Mouse (Mus musculus): ENCODE measurements at regions not wholly inside any gene's neighbourhood (a gene's known extent, or its start where the extent isn't known, plus 50 kb on each side); places are given as distances from the start of the nearest gene placed in this dataset.

- Histone ChIP-seq H3K9me3 (replicated peaks; ENCODE audit: control insufficient read depth, low read length) (peaks cover 3% of the 10 kb centered on the region; the same call in 1 of the 2 replicates), H3K27me3 (ENCODE audit: control insufficient read depth, insufficient read depth, low read length) (no peaks in the 10 kb centered on the region)
- ATAC-seq (replicated peaks; ENCODE audit: insufficient number of reproducible peaks, low FRiP score, low TSS enrichment): no peak
Observed at GRCm38 (mm10) chr13:11210109-11210508, 849.5 kb upstream of the Chrm3 start.

DNA sequence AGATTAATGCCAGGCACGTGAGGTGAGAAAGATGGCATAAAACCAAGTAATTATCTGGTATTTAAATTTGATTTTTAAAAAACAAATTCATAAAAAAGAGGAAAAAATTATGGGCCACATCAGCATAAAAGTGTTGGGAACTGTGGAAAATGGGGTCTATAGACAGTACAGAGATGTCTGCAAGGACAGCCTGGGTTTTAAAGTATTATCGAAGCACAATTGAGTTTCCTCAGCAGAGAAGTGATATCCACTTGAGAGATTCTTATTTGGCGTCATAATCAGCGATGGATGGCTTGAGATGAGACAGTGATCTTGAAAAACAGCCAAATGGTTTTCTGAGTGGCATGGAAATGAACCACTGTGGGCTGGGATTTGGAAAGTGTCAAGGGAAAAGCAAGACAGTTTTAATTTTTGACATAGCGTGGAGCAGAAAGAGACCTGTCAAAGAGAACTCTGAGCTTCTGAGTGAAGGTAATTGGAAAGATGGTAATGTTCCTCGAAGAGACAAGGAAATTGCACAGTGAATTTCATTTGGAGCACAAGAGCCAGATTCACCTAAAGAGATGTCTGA, 844.7 kb upstream of the Chrm3 start:
- H3K36me3 ChIP-seq (ENCODE audit: control insufficient read depth, insufficient read depth, low read length): no peaks in the 10 kb centered on the region
- no peak overlapping the region for H3K9ac ChIP-seq (ENCODE audit: low read depth, low read length)
- no peak overlapping the region for H3K4me3 ChIP-seq (ENCODE audit: low read depth, low read length)
- ATAC-seq (replicated peaks; ENCODE audit: insufficient number of reproducible peaks, low FRiP score, low TSS enrichment): no peak
- no peak overlapping the region for H3K4me2 ChIP-seq
- 80% methylated on average over 6 of the region's 6 CpGs for WGBS (ENCODE audit: insufficient replicate concordance)
- no peaks in the 10 kb centered on the region for H3K4me1 ChIP-seq (ENCODE audit: control insufficient read depth, insufficient read depth, low read length)
- no peaks in the 10 kb centered on the region for H3K27me3 ChIP-seq (ENCODE audit: control insufficient read depth, insufficient read depth, low read length)
- H3K27ac ChIP-seq (ENCODE audit: low read depth, low read length): no peak overlapping the region
- H3K9me3 ChIP-seq (replicated peaks; ENCODE audit: control insufficient read depth, low read length): peaks cover 3% of the 10 kb centered on the region; the same call in 1 of the 2 replicates

More at GRCm38 (mm10) chr13:11210109-11210508, 849.5 kb upstream of the Chrm3 start:
- no peaks in the 10 kb centered on the region for H3K36me3 ChIP-seq (ENCODE audit: control insufficient read depth, insufficient read depth, low read length)
- H3K4me2 ChIP-seq: no peak overlapping the region
- H3K9ac ChIP-seq (ENCODE audit: low read depth, low read length): no peak overlapping the region
- H3K4me3 ChIP-seq (ENCODE audit: low read depth, low read length): no peak overlapping the region
- WGBS (ENCODE audit: insufficient replicate concordance): 82% methylated on average over 1 of the region's 1 CpGs
- no peaks in the 10 kb centered on the region for H3K4me1 ChIP-seq (ENCODE audit: control insufficient read depth, insufficient read depth, low read length)
- H3K27ac ChIP-seq (ENCODE audit: low read depth, low read length): no peak overlapping the region

DNA sequence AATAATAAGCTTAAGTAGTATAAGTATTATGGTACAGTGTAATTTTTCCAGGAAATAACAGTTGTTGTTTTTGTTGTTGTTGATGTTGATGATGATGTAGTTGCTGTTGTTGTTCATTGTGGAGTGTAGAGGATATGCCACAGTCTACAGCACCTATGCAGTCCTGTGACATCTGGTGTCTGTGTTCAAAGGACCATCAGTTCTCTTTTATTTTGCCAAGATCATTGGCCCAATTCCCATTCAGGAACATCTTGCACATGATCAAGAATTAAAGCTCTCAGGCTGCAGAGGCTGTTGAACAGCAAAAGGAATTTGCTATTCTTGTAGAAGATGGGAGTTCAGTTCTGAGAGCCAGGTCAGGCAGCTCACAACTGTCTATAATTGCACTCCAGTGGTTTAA, 841.3 kb upstream of the Chrm3 start:
- no peak overlapping the region for H3K4me2 ChIP-seq
- no peaks in the 10 kb centered on the region for H3K9me3 ChIP-seq (replicated peaks; ENCODE audit: control insufficient read depth, low read length)
- H3K36me3 ChIP-seq (ENCODE audit: control insufficient read depth, insufficient read depth, low read length): no peaks in the 10 kb centered on the region
- H3K9ac ChIP-seq (ENCODE audit: low read depth, low read length): no peak overlapping the region
- H3K4me1 ChIP-seq (ENCODE audit: control insufficient read depth, insufficient read depth, low read length): no peaks in the 10 kb centered on the region
- no peak overlapping the region for H3K4me3 ChIP-seq (ENCODE audit: low read depth, low read length)
- no peak for ATAC-seq (replicated peaks; ENCODE audit: insufficient number of reproducible peaks, low FRiP score, low TSS enrichment)
- no peaks in the 10 kb centered on the region for H3K27me3 ChIP-seq (ENCODE audit: control insufficient read depth, insufficient read depth, low read length)
- no peak overlapping the region for H3K27ac ChIP-seq (ENCODE audit: low read depth, low read length)

GRCm38 (mm10) chr13:11192471-11192870, 831.8 kb upstream of the Chrm3 start:
- no peaks in the 10 kb centered on the region for H3K4me1 ChIP-seq (ENCODE audit: control insufficient read depth, insufficient read depth, low read length)
- H3K9me3 ChIP-seq (replicated peaks; ENCODE audit: control insufficient read depth, low read length): no peaks in the 10 kb centered on the region
- no peaks in the 10 kb centered on the region for H3K27me3 ChIP-seq (ENCODE audit: control insufficient read depth, insufficient read depth, low read length)
- no peak for ATAC-seq (replicated peaks; ENCODE audit: insufficient number of reproducible peaks, low FRiP score, low TSS enrichment)
- H3K27ac ChIP-seq (ENCODE audit: low read depth, low read length): no peak overlapping the region
- no peak overlapping the region for H3K4me2 ChIP-seq
- H3K4me3 ChIP-seq (ENCODE audit: low read depth, low read length): no peak overlapping the region
- 79% methylated on average over 8 of the region's 8 CpGs for WGBS (ENCODE audit: insufficient replicate concordance)
- H3K9ac ChIP-seq (ENCODE audit: low read depth, low read length): no peak overlapping the region
- no peaks in the 10 kb centered on the region for H3K36me3 ChIP-seq (ENCODE audit: control insufficient read depth, insufficient read depth, low read length)

DNA sequence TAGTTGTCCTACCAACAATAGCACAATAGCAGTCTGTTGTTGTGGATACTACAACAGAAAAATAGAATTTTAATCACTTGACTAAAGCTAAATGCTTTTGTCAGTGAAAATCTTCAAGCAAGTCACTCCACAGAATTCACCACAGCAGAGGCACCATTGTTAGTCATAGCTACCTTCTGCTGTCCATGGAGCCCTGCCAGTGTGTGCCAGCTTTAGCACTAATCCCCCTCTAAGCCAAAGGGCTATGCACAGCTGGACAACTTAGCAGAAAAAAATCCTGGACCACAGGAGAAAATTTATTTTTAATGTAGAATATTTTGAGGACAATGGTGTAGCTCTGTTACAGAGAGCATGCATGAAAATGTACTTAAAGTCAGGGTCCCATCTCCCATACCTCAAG, 820.5 kb upstream of the Chrm3 start:
- Histone ChIP-seq H3K4me3 (ENCODE audit: low read depth, low read length) (no peak overlapping the region), H3K4me1 (ENCODE audit: control insufficient read depth, insufficient read depth, low read length) (no peaks in the 10 kb centered on the region), H3K27me3 (ENCODE audit: control insufficient read depth, insufficient read depth, low read length) (no peaks in the 10 kb centered on the region), H3K9ac (ENCODE audit: low read depth, low read length) (no peak overlapping the region), H3K36me3 (ENCODE audit: control insufficient read depth, insufficient read depth, low read length) (no peaks in the 10 kb centered on the region), H3K4me2 (no peak overlapping the region), H3K9me3 (replicated peaks; ENCODE audit: control insufficient read depth, low read length) (no peaks in the 10 kb centered on the region), H3K27ac (ENCODE audit: low read depth, low read length) (no peak overlapping the region)
- no peak for ATAC-seq (replicated peaks; ENCODE audit: insufficient number of reproducible peaks, low FRiP score, low TSS enrichment)

DNA sequence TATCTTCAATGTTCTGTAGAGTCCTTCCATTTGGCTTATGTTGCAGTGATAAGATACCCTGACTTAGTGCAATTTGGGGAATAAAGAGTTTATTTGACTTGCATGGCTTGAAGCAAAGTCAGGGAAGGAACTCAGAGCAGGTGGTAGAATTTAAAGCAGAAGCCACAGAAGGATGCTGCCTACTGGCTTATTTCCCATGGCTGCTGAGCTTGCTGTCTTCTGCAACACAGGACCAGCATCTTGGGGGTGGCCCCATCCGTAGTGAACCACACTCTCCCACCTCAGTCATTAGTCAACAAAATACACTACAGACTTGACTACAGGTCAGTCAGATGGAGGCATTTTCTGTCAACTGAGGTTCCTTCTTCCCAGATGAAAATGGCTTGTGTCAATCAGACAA, 819.7 kb upstream of the Chrm3 start:
- Histone ChIP-seq H3K27ac (ENCODE audit: low read depth, low read length) (no peak overlapping the region), H3K27me3 (ENCODE audit: control insufficient read depth, insufficient read depth, low read length) (no peaks in the 10 kb centered on the region), H3K4me1 (ENCODE audit: control insufficient read depth, insufficient read depth, low read length) (no peaks in the 10 kb centered on the region), H3K9me3 (replicated peaks; ENCODE audit: control insufficient read depth, low read length) (no peaks in the 10 kb centered on the region), H3K9ac (ENCODE audit: low read depth, low read length) (no peak overlapping the region), H3K4me2 (no peak overlapping the region), H3K4me3 (ENCODE audit: low read depth, low read length) (no peak overlapping the region), H3K36me3 (ENCODE audit: control insufficient read depth, insufficient read depth, low read length) (no peaks in the 10 kb centered on the region)
- no peak for ATAC-seq (replicated peaks; ENCODE audit: insufficient number of reproducible peaks, low FRiP score, low TSS enrichment)
- WGBS (ENCODE audit: insufficient replicate concordance): 74% methylated on average over 1 of the region's 1 CpGs

DNA sequence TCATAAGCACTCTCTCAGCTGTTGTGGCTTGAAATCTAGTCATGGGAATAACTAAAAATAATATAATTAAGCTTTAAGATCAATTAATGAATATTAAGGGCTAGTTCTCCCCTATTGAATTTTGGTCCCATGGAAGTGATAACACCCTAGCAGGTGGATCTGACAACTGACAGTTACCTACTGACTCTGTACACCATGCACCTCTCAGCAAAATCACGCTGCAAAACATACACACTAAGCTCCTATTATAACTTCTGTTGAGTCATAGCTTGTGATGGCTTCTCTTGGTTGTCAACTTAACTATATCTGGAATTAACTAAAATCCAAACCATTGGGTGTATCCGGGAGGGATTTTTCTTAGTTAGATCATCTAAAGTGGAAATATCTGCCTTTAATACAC, 817.9 kb upstream of the Chrm3 start:
- Histone ChIP-seq H3K4me2 (no peak overlapping the region), H3K9ac (ENCODE audit: low read depth, low read length) (no peak overlapping the region), H3K4me1 (ENCODE audit: control insufficient read depth, insufficient read depth, low read length) (no peaks in the 10 kb centered on the region), H3K9me3 (replicated peaks; ENCODE audit: control insufficient read depth, low read length) (no peaks in the 10 kb centered on the region), H3K27ac (ENCODE audit: low read depth, low read length) (no peak overlapping the region), H3K4me3 (ENCODE audit: low read depth, low read length) (no peak overlapping the region), H3K36me3 (ENCODE audit: control insufficient read depth, insufficient read depth, low read length) (no peaks in the 10 kb centered on the region), H3K27me3 (ENCODE audit: control insufficient read depth, insufficient read depth, low read length) (no peaks in the 10 kb centered on the region)
- WGBS (ENCODE audit: insufficient replicate concordance): 81% methylated on average over 2 of the region's 2 CpGs
- ATAC-seq (replicated peaks; ENCODE audit: insufficient number of reproducible peaks, low FRiP score, low TSS enrichment): no peak

DNA sequence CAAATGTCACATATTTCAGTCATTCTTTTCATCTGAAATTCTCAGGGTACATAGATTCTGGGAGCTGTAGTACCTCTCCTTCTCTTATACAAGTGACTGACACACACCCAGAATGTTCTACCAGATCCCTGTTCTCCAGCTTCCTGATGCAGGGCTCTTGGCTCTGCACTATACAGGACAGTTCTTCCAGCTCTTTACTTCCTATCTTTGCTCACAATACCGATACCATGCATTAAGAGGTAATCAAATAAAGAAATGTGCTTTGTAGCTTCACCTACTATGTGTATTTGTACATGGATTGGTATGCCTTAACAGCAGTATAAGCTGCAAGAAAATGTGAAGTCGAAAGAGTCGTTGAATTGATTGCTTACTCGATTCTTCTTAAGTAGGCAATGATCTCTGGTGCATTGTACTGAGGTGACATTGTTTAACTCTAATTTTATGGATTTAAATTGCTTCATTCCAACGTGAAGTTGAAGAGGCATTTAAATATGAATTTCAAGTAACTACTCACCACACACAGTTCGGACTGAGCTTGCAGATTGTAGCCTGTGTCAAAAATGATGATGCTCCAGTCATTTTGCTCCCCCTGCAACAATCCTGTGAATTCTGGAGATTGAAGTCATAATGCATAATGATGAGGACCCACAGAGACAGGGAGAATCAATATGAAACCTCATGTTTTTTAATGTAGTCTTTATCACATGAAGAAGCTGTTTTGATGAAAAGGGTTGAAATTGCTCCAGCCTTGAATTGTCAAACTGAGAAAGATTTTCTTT, 817.2 kb upstream of the Chrm3 start:
- no peak overlapping the region for H3K27ac ChIP-seq (ENCODE audit: low read depth, low read length)
- WGBS (ENCODE audit: insufficient replicate concordance): 76% methylated on average over 6 of the region's 6 CpGs
- no peak for ATAC-seq (replicated peaks; ENCODE audit: insufficient number of reproducible peaks, low FRiP score, low TSS enrichment)

GRCm38 (mm10) chr13:11167115-11167514, 806.5 kb upstream of the Chrm3 start:
- H3K27ac ChIP-seq (ENCODE audit: low read depth, low read length): no peak overlapping the region
- no peaks in the 10 kb centered on the region for H3K4me1 ChIP-seq (ENCODE audit: control insufficient read depth, insufficient read depth, low read length)
- no peaks in the 10 kb centered on the region for H3K9me3 ChIP-seq (replicated peaks; ENCODE audit: control insufficient read depth, low read length)
- no peak overlapping the region for H3K4me3 ChIP-seq (ENCODE audit: low read depth, low read length)
- no peaks in the 10 kb centered on the region for H3K27me3 ChIP-seq (ENCODE audit: control insufficient read depth, insufficient read depth, low read length)
- H3K9ac ChIP-seq (ENCODE audit: low read depth, low read length): no peak overlapping the region
- 70% methylated on average over 5 of the region's 5 CpGs for WGBS (ENCODE audit: insufficient replicate concordance)
- H3K4me2 ChIP-seq: no peak overlapping the region
- no peaks in the 10 kb centered on the region for H3K36me3 ChIP-seq (ENCODE audit: control insufficient read depth, insufficient read depth, low read length)
- no peak for ATAC-seq (replicated peaks; ENCODE audit: insufficient number of reproducible peaks, low FRiP score, low TSS enrichment)

More for the DNA sequence above, 817.2 kb upstream of the Chrm3 start:
- H3K4me3 ChIP-seq (ENCODE audit: low read depth, low read length): no peak overlapping the region
- H3K27me3 ChIP-seq (ENCODE audit: control insufficient read depth, insufficient read depth, low read length): no peaks in the 10 kb centered on the region
- no peaks in the 10 kb centered on the region for H3K9me3 ChIP-seq (replicated peaks; ENCODE audit: control insufficient read depth, low read length)
- H3K4me2 ChIP-seq: no peak overlapping the region
- H3K9ac ChIP-seq (ENCODE audit: low read depth, low read length): no peak overlapping the region
- no peaks in the 10 kb centered on the region for H3K36me3 ChIP-seq (ENCODE audit: control insufficient read depth, insufficient read depth, low read length)
- H3K4me1 ChIP-seq (ENCODE audit: control insufficient read depth, insufficient read depth, low read length): no peaks in the 10 kb centered on the region
